Mouse (Mus musculus) effector memory CD4-positive, alpha-beta T cell, adult 5 months (primary cell): ENCODE measurements around the gene Sap30l. TPM values are rescaled to one million over a fixed set of nuclear protein-coding genes. Genes with fewer than 3 reads are reported as not detected.

Experiments used
- polyA plus RNA-seq: library from polyadenylated mRNA; unstranded; fragments of 100-300 nt; shearing (Covaris generic); gene quantifications from one replicate; pipeline ENCODE4 v1.2.1, GENCODE M21; 2017

Sap30l gene
- 44.7 TPM for polyA plus RNA-seq

GRCm38 (mm10) chr11:57800971-57801765 is at the start of gene Sap30l:
Sap30l (plus strand) TSS chr11:57801637.

DNA sequence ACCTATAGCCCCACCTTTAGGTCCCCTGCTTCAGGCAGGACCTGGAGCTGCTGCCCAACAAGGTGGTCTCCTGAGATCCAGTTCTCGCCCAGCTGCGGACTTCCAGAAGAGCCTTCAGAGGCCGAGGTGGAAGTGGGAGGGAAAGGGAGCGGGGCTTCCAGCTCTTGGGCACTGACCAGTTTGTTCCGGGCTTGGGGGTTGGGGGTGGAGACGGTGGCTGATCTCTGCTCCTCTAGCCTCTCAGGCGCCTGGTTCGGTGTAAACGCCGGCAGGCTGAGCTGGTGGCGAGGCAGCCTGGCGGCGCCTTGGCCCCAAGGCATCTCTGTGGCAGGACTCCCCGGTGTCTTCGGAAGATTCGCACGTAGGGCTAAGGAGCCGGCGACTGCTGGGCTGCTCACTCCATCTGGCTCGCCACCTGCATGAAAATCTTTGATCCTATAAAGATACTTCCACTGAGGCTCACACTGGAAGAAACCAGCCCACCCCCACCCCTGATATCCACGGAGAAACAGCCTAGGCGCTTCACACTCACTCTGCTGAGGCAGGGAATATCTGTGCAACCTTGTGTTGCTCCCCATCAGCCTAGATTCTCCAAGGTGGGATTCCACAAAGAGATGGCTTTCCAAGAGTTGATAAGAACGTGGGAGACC is 31.2 kb downstream of the Sap30l start, which contains the start of gene Hand1:
TSS of gene Hand1 (minus strand) at position 267 of the 650 bp plus-strand sequence.

Other genes with a start within 250 kb of the Sap30l start
- 59.0 TPM for gene Galnt10, start 156.2 kb upstream of the Sap30l start, polyA plus RNA-seq
- gene Hand1, start 31.2 kb downstream of the Sap30l start, polyA plus RNA-seq: not detected
- gene Larp1, start 207.4 kb downstream of the Sap30l start, polyA plus RNA-seq: 110 TPM